In genomic region chr16:31754172-31755025, GRCm38 (mm10) we compare ENCODE assay signal across 11 mouse cellular contexts.
DNase-seq lines count a peak whose midpoint lies in the region; ATAC-seq and TF ChIP-seq lines count a peak whose summit lies in the region.
"Had no signal": no experiment of that assay in that cellular context is flagged by ENCODE, and none has a peak within 500 bp of the region (broad histone marks: within the 10 kb centered on the region; RNA-seq: fewer than 3 reads in every experiment).

No protein-coding gene starts in this region.

- H3K27me3 ChIP-seq in forebrain, embryonic 12.5 days = no peaks in the 10 kb centered on the region
- H3K27me3 ChIP-seq: embryonic facial prominence, embryonic 15.5 days; limb, embryonic 15.5 days; stomach, embryonic 15.5 days had no signal

- H3K4me3 ChIP-seq in forebrain, embryonic 12.5 days (replicated peaks) = no peak overlapping the region
- H3K4me3 ChIP-seq in left cerebral cortex, adult 2 months = peak overlapping the region; percentile 51
- H3K4me3 ChIP-seq: embryonic facial prominence, embryonic 15.5 days; limb, embryonic 15.5 days; stomach, embryonic 15.5 days had no signal

- intact Hi-C loops in left cerebral cortex, adult 2 months (cut with DNase I) = loop anchor here (5.0 kb wide), 1 partner anchor 93 kb away; no protein-coding TSS in a partner anchor

- no peak overlapping the region for H3K4me2 ChIP-seq in forebrain, embryonic 12.5 days
- H3K4me2 ChIP-seq: embryonic facial prominence, embryonic 15.5 days; limb, embryonic 15.5 days; stomach, embryonic 15.5 days had no signal

- no peak overlapping the region for H3K9ac ChIP-seq in forebrain, embryonic 12.5 days
- H3K9ac ChIP-seq: embryonic facial prominence, embryonic 15.5 days; limb, embryonic 15.5 days; stomach, embryonic 15.5 days had no signal

- no peaks in the 10 kb centered on the region for H3K36me3 ChIP-seq in forebrain, embryonic 12.5 days (replicated peaks)
- H3K36me3 ChIP-seq: embryonic facial prominence, embryonic 15.5 days; limb, embryonic 15.5 days; stomach, embryonic 15.5 days had no signal

- peak; percentile 88 for DNase-seq in heart, adult 11 months
- no peak for DNase-seq in heart, postnatal 4 days
- peak; percentile 37 to 47 for DNase-seq in left cerebral cortex, adult 2 months (ENCODE audit: extremely low spot score in 1 of 2, low spot score in 2 of 2)
- DNase-seq in right cerebral cortex, postnatal 10 days (ENCODE audit: low spot score in 2 of 2) = peak; percentile 70 to 76
- DNase-seq in heart, adult 9 months (ENCODE audit: low spot score in 2 of 2) = no peak
- no peak for DNase-seq in adrenal gland, postnatal 14 days
- no peak for DNase-seq in kidney, adult 18-20 months

- WGBS in forebrain, embryonic 12.5 days = 73% methylated on average over 19 of the region's 19 CpGs

- peaks cover 11% of the 10 kb centered on the region for H3K4me1 ChIP-seq in forebrain, embryonic 12.5 days
- H3K4me1 ChIP-seq: limb, embryonic 15.5 days; stomach, embryonic 15.5 days had no signal

- peak overlapping the region; percentile 42; the same call in 1 of the 2 replicates for H3K27ac ChIP-seq in forebrain, embryonic 12.5 days
- peak overlapping the region; percentile 93 for H3K27ac ChIP-seq in left cerebral cortex, adult 2 months
- H3K27ac ChIP-seq: embryonic facial prominence, embryonic 15.5 days; limb, embryonic 15.5 days; stomach, embryonic 15.5 days had no signal

- no peak for ATAC-seq in forebrain, embryonic 12.5 days (ENCODE audit: low FRiP score)

- TF ChIP-seq CTCF in left cerebral cortex, adult 2 months (IDR thresholded peaks at IDR 0.05) = no peak

- no peaks in the 10 kb centered on the region for H3K9me3 ChIP-seq in forebrain, embryonic 12.5 days
- H3K9me3 ChIP-seq: embryonic facial prominence, embryonic 15.5 days; limb, embryonic 15.5 days; stomach, embryonic 15.5 days had no signal

Comparison
In these comparisons a context has a peak if more than half of its experiments do, and no peak if none do; other contexts are left out.
1. DNase-seq: peak in heart, adult 11 months (single experiment), left cerebral cortex, adult 2 months (2 of 2) and right cerebral cortex, postnatal 10 days (2 of 2); none in heart, postnatal 4 days (single experiment), heart, adult 9 months (0 of 2), adrenal gland, postnatal 14 days (single experiment) and kidney, adult 18-20 months (single experiment).